Mouse (Mus musculus) limb, embryonic 10.5 days (tissue): ENCODE measurements around the gene Pira2. TPM values are rescaled to one million over a fixed set of nuclear protein-coding genes. Genes with fewer than 3 reads are reported as not detected.
"Not testable (repeated sequence)": the region's sequence is repeated elsewhere in the genome, so short reads cannot be mapped to it uniquely, and the experiment has no call there.

Experiments used
- DNase-seq: peaks from one replicate; pipeline ENCODE4 v3.0.0-alpha.2; 2017; ENCODE audit warnings: low spot score
- H3K27ac ChIP-seq: fragments of 300-500 bp; sonication (generic); 2 replicates; pipeline ENCODE4 v1.5.1; 2016; ENCODE audit warnings: mild to moderate bottlenecking
- H3K27me3 ChIP-seq: fragments of 300-500 bp; sonication (generic); 2 replicates; pipeline ENCODE4 v1.6.1; 2016; ENCODE audit warnings: low read depth, mild to moderate bottlenecking; ENCODE audit not compliant: poor library complexity, severe bottlenecking
- H3K36me3 ChIP-seq: fragments of 300-500 bp; sonication (generic); 2 replicates; pipeline ENCODE4 v1.6.1; 2016; ENCODE audit warnings: mild to moderate bottlenecking, moderate library complexity
- H3K4me1 ChIP-seq: fragments of 300-500 bp; sonication (generic); 2 replicates; pipeline ENCODE4 v1.6.1; 2016
- H3K4me3 ChIP-seq: fragments of 300-500 bp; sonication (generic); 2 replicates; pipeline ENCODE4 v1.5.1; 2016; ENCODE audit warnings: mild to moderate bottlenecking, moderate library complexity
- H3K9me3 ChIP-seq: fragments of 300-500 bp; sonication (generic); replicated peaks from 2 replicates; pipeline ENCODE4 v1.6.1; 2016; ENCODE audit warnings: mild to moderate bottlenecking
- WGBS: fragments of 180-500 bp; shearing (Covaris S2); methylation state at CpG from one replicate; pipeline ENCODE4 v1.1.7; 2016; 5-methylcytosine and 5-hydroxymethylcytosine counted together
- polyA plus RNA-seq: library from polyadenylated mRNA; unstranded; fragments of >200 nt; fragmentation: Nextera tagmentation; extraction: Ambion mirVana; gene quantifications from 2 replicates; pipeline ENCODE4 v1.2.1, GENCODE M21; 2016

Gene Pira2
- polyA plus RNA-seq, result not detected in 2 replicates

DNA sequence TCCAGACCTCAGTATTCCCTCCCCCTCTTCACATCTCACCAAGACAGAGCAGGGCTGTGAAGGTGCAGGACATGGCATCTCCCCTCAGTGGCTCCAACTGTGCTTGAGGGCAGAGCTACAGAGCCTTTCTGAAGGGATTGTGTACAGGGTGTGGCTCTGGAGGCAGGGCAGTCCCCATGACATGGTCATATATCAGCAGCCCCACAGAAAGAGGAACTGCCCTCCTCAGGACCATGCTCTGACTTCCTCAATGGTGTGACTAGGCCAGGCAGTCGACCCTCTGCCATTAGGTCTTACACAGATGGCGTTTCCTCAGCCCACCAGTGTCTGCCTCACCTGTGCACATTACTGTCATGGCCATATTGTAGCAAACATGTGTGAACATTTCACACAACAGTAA, at the start of gene Pira2:
Gene Pira2, minus strand, starts transcription at position 101 of the 400 bp plus-strand sequence.
- not testable (repeated sequence) for H3K4me1 ChIP-seq, H3K9me3 ChIP-seq, DNase-seq, H3K4me3 ChIP-seq, H3K27me3 ChIP-seq, H3K27ac ChIP-seq, H3K36me3 ChIP-seq
- WGBS, result no CpG with 5 or more reads among the region's 2 CpGs

DNA sequence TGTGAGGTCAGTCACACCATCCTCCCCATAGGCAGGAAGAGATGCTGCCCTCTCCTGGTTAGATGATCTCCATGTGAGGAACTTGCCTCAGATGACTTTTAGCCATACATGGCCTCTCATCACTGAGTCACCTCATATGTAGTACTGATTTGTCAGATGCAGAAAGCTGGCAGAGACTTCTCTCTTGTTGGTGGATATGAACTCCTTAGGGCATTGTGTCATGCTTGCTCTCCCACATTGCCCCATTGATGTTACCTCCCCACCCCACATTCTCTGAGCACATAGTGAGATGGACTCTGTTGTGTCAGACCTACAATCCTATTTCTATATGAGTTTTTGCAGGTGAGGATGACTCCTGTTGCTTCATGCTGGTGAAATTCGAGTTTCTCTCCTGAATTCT, 30.2 kb upstream of the Pira2 start:
- H3K4me3 ChIP-seq, DNase-seq, H3K9me3 ChIP-seq, H3K36me3 ChIP-seq, H3K27me3 ChIP-seq, H3K27ac ChIP-seq, H3K4me1 ChIP-seq: not testable (repeated sequence)
- WGBS, result no CpG with 5 or more reads among the region's 1 CpGs

DNA sequence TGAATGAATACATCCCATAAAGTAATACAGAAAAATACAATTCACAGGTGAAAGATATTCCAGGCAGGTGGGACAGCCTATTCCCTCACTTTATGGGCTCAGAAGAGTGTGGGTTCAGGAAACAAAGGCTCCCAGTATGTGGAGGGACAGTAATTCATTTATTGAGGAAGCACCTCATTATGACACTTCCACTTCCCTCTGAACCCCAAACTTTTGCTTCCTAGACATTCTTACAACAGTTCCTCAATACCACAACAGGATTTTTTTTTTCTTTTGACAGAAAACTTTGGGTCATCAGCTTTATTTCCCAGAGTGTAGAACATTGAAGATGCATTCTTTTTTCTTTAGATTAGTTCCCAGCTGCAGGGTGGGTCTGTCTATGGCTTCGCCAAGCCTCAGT, 7.0 kb downstream of the Pira2 start:
- not testable (repeated sequence) for H3K4me3 ChIP-seq, H3K9me3 ChIP-seq

DNA sequence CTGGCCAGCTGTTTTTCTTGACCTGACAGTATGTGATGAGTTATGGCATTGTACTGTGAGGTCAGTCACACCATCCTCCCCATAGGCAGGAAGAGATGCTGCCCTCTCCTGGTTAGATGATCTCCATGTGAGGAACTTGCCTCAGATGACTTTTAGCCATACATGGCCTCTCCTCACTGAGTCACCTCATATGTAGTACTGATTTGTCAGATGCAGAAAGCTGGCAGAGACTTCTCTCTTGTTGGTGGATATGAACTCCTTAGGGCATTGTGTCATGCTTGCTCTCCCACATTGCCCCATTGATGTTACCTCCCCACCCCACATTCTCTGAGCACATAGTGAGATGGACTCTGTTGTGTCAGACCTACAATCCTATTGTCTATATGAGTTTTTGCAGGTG, 14.2 kb downstream of the Pira2 start:
- H3K36me3 ChIP-seq, H3K4me1 ChIP-seq, H3K4me3 ChIP-seq, DNase-seq, H3K27me3 ChIP-seq, H3K27ac ChIP-seq, H3K9me3 ChIP-seq: not testable (repeated sequence)

More for the DNA sequence above, 7.0 kb downstream of the Pira2 start:
- not testable (repeated sequence) for H3K4me1 ChIP-seq, H3K36me3 ChIP-seq, H3K27ac ChIP-seq, H3K27me3 ChIP-seq, DNase-seq
- WGBS, result no CpG with 5 or more reads among the region's 1 CpGs

DNA sequence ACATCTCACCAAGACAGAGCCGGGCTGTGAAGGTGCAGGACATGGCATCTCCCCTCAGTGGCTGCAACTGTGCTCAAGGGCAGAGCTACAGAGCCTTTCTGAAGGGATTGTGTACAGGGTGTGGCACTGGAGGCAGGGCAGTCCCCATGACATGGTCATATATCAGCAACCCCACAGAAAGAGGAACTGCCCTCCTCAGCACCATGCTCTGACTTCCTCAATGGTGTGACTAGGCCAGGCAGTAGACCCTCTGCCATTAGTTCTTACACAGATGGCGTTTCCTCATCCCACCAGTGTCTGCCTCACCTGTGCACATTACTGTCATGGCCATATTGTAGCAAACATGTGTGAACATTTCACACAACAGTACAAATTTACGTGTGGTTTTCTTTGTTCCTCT, 19.3 kb downstream of the Pira2 start, which contains the start of gene Gm15448:
Gene Gm15448, minus strand, starts transcription at position 89 of the 400 bp plus-strand sequence.
- 71% methylated on average over 1 of the region's 3 CpGs for WGBS
- DNase-seq, result not testable (repeated sequence)

DNA sequence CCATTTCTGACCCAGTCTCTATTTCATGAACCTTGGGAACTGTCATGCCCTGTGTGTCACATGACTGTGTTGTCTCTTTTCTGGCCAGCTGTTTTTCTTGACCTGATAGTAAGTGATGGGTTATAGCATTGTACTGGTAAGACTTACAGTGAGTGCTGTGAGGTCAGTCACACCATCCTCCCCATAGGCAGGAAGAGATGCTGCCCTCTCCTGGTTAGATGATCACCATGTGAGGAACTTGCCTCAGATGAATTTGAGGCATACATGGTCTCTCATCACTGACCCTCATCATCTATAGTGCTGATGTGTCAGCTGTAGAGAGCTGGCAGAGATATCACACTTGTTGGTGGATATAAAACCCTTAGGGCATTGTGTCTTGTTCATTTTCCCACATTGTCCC, 32.9 kb downstream of the Pira2 start:
- H3K9me3 ChIP-seq, H3K36me3 ChIP-seq, H3K27ac ChIP-seq, H3K27me3 ChIP-seq, H3K4me3 ChIP-seq, H3K4me1 ChIP-seq, DNase-seq: not testable (repeated sequence)

More for the DNA sequence above, 19.3 kb downstream of the Pira2 start, which contains the start of gene Gm15448:
- not testable (repeated sequence) for H3K27ac ChIP-seq, H3K9me3 ChIP-seq, H3K4me3 ChIP-seq, H3K36me3 ChIP-seq, H3K27me3 ChIP-seq, H3K4me1 ChIP-seq

DNA sequence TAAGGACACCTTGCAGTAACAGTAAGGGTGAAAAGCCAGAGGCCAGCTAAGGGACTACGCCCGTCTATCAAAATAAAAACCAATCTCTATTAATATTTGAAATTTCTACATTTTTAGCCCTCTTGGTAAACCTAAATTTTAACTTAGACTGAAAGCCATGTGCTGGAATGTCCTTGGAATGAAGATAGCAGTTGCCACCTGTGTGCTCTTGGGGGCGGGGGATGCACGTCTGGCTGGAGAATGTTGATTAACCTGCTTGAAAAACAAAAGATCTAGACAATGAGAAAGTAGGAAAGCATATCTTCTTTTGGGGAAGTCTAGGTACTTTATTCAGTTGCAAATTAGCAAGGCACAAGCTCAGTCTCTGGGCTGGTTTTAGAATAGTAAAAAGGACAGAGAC, 41.9 kb downstream of the Pira2 start:
- not testable (repeated sequence) for H3K36me3 ChIP-seq, H3K9me3 ChIP-seq, H3K4me3 ChIP-seq, H3K4me1 ChIP-seq, H3K27ac ChIP-seq, H3K27me3 ChIP-seq, DNase-seq
- 89% methylated on average over 4 of the region's 4 CpGs for WGBS

DNA sequence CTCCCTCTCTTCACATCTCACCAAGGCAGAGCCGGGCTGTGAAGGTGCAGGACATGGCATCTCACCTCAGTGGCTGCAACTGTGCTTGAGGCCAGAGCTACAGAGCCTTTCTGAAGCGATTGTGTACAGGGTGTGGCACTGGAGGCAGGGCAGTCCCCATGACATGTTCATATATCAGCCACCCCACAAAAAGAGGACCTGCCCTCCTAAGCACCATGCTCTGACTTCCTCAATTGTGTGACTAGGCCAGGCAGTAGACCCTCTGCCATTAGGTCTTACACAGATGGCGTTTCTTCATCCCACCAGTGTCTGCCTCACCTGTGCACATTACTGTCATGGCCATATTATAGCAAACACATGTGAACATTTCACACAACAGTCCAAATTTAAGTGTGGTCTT, 44.9 kb downstream of the Pira2 start:
- H3K4me3 ChIP-seq, H3K4me1 ChIP-seq, H3K27ac ChIP-seq, H3K36me3 ChIP-seq, H3K9me3 ChIP-seq, DNase-seq, H3K27me3 ChIP-seq: not testable (repeated sequence)
- 85% methylated on average over 3 of the region's 3 CpGs for WGBS

DNA sequence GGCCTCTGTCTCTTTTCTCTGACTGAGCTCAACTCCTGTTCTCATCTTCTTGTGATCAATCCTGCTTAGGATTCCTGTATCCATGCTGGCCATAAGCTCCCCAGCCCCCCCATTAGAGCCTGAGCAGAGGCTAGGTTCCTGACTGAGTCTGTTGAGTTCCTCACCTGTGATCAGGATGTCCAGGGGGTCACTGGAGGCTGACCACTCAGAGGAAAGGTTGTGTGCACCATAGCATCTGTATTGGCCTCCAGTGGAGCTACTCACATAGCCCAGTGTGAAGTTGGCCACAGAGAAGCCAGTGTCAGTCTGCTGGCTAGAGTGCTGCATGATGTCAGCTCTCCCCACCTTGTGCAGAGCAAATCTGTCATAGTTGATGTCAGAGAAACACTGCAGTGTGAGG, 48.6 kb downstream of the Pira2 start:
- DNase-seq, H3K4me1 ChIP-seq, H3K27ac ChIP-seq: not testable (repeated sequence)

More for the DNA sequence above, 48.6 kb downstream of the Pira2 start:
- H3K36me3 ChIP-seq, H3K9me3 ChIP-seq, H3K4me3 ChIP-seq, H3K27me3 ChIP-seq: not testable (repeated sequence)

Other genes starting within 250 kb of the Pira2 start
- not detected in 2 replicates for gene Oscar, start 228.9 kb downstream of the Pira2 start, polyA plus RNA-seq
- gene Ndufa3, start 227.7 kb downstream of the Pira2 start, polyA plus RNA-seq, result 360 and 392 TPM in 2 replicates
- gene Tfpt, start 215.1 kb downstream of the Pira2 start, polyA plus RNA-seq, result 33.3 and 36.0 TPM in 2 replicates
- 181 and 186 TPM in 2 replicates for gene Prpf31, start 215.1 kb downstream of the Pira2 start, polyA plus RNA-seq
- 80.3 and 94.7 TPM in 2 replicates for gene Cnot3, start 199.8 kb downstream of the Pira2 start, polyA plus RNA-seq
- gene Leng1, start 179.2 kb downstream of the Pira2 start, polyA plus RNA-seq, result 13.2 and 15.2 TPM in 2 replicates
- 4.2 and 5.0 TPM in 2 replicates for gene Tmc4, start 167.5 kb downstream of the Pira2 start, polyA plus RNA-seq
- gene Tsen34, start 152.2 kb downstream of the Pira2 start, polyA plus RNA-seq, result 328 and 357 TPM in 2 replicates
- gene Mboat7, start 151.5 kb downstream of the Pira2 start, polyA plus RNA-seq, result 39.0 and 46.5 TPM in 2 replicates
- 1,366 and 1,587 TPM in 2 replicates for gene Rps9, start 141.1 kb downstream of the Pira2 start, polyA plus RNA-seq
- 0.08 and 0.13 TPM in 2 replicates for gene Pirb, start 124.7 kb downstream of the Pira2 start, polyA plus RNA-seq
- not detected in 2 replicates for gene Gm15448, start 19.4 kb downstream of the Pira2 start, polyA plus RNA-seq
- gene Gm14548, start 53.1 kb upstream of the Pira2 start, polyA plus RNA-seq, result not detected in 2 replicates
- gene Lilra6, start 70.5 kb upstream of the Pira2 start, polyA plus RNA-seq, result not detected in 2 replicates
- 0.13 and 0.19 TPM in 2 replicates for gene Lair1, start 218.2 kb upstream of the Pira2 start, polyA plus RNA-seq